7 mouse cellular contexts compared by ENCODE assay signal in the genomic region with DNA sequence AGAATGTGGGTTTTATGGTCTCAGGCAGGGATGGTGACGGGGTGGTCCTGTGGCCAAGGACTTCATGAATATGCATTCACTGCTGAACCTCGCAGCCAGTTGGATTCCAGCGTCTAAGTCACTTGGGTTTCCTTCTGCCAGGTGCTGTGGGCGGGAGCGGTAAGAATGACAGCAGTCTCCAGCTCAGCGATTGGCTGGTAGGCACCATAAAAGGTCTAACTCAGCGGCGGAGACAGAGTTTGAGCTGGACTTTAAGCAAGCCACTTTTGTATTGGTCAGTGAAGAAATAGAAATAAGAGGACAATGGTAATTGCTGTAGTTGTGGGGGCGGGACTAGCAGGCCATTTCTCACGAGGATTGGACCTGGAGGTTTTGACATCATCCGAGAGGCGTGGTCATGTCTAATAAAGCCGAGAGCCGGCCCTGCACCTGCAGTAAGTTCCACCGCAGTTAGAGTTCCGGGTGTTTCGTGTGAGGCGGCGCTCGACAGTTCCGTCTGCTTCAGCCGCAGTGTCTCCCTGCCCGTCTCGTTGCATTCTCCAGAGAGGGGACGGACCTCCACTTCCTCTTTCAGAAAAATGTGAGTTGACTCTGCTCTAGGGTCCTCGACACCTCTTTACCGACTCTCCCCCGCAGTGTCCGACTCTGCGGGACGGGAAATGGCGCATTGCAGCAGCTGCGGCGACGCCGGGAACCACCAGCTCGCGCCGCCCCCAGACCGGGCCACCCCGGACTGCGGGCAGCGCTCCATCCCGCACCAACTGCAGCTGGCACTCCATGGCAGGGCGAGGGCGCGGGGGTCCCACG. TPM values are rescaled to one million over a fixed set of nuclear protein-coding genes. Genes with fewer than 3 reads are reported as not detected.
A peak's percentile ranks its signal among the peaks of the same experiment; 100 is the strongest.
DNase-seq lines count a peak whose midpoint lies in the region; ATAC-seq lines count a peak whose summit lies in the region.

A gene (plus strand): TSS at position 404 of the 807 bp plus-strand sequence.

- ATAC-seq in embryonic facial prominence, embryonic 12.5 days (ENCODE audit: insufficient number of reproducible peaks, insufficient read depth, low FRiP score, low TSS enrichment) = peak; percentile 91
- ATAC-seq in limb, embryonic 11.5 days (ENCODE audit: insufficient number of reproducible peaks, low FRiP score, low TSS enrichment, low read depth) = peak; percentile 95
- ATAC-seq in midbrain, embryonic 14.5 days (ENCODE audit: low FRiP score, low TSS enrichment) = peak; percentile 96

- H3K27me3 ChIP-seq in embryonic facial prominence, embryonic 12.5 days = peaks cover 12% of the 10 kb centered on the region
- 0 out of 2 replicates have a peak, but pooled peaks cover 3% of the 10 kb centered on the region for H3K27me3 ChIP-seq in limb, embryonic 11.5 days (ENCODE audit: control insufficient read depth, insufficient read depth, low read length)
- peaks cover 4% of the 10 kb centered on the region; the same call in 1 of the 2 replicates for H3K27me3 ChIP-seq in midbrain, embryonic 14.5 days (ENCODE audit: control insufficient read depth, insufficient read depth, low read length)

- DNase-seq in adrenal gland, postnatal 25 days = peak; percentile 91
- DNase-seq in heart, adult 11 months = peak; percentile 100
- DNase-seq in kidney, adult 18-20 months = peak; percentile 97
- DNase-seq in limb, embryonic 11.5 days (ENCODE audit: low spot score) = peak; percentile 91
- peak; percentile 98 for DNase-seq in midbrain, embryonic 14.5 days
- DNase-seq in spleen, adult 18-20 months = peak; percentile 91 to 93

- peak within 1 kb of the TSS; percentile 69 for H3K4me3 ChIP-seq in embryonic facial prominence, embryonic 12.5 days
- H3K4me3 ChIP-seq in limb, embryonic 11.5 days (ENCODE audit: low read depth, low read length) = peak within 1 kb of the TSS; percentile 75
- H3K4me3 ChIP-seq in midbrain, embryonic 14.5 days (replicated peaks; ENCODE audit: low read depth, low read length) = peak within 1 kb of the TSS; percentile 74

- H3K4me1 ChIP-seq in embryonic facial prominence, embryonic 12.5 days = peaks cover 6% of the 10 kb centered on the region; the same call in 1 of the 2 replicates
- no peaks in the 10 kb centered on the region for H3K4me1 ChIP-seq in limb, embryonic 11.5 days (ENCODE audit: control insufficient read depth, insufficient read depth, low read length)
- H3K4me1 ChIP-seq in midbrain, embryonic 14.5 days (ENCODE audit: control insufficient read depth, insufficient read depth, low read length) = peaks cover 8% of the 10 kb centered on the region

- peak within 1 kb of the TSS; percentile 96 for H3K4me2 ChIP-seq in embryonic facial prominence, embryonic 12.5 days (replicated peaks)
- H3K4me2 ChIP-seq in limb, embryonic 11.5 days (ENCODE audit: low read depth, severe bottlenecking) = peak within 1 kb of the TSS; percentile 93
- peak within 1 kb of the TSS; percentile 95 for H3K4me2 ChIP-seq in midbrain, embryonic 14.5 days (ENCODE audit: low read length)

- H3K9ac ChIP-seq in embryonic facial prominence, embryonic 12.5 days = peak within 1 kb of the TSS; percentile 64
- peak within 1 kb of the TSS; percentile 82 for H3K9ac ChIP-seq in limb, embryonic 11.5 days (ENCODE audit: low read length)
- peak within 1 kb of the TSS; percentile 73 for H3K9ac ChIP-seq in midbrain, embryonic 14.5 days (replicated peaks; ENCODE audit: low read length)

- 0 out of 2 replicates have a peak within 1 kb of the TSS, but pooled peaks have one; percentile 17 for H3K27ac ChIP-seq in embryonic facial prominence, embryonic 12.5 days
- H3K27ac ChIP-seq in limb, embryonic 11.5 days (replicated peaks; ENCODE audit: low read depth, low read length) = no peak within 1 kb of the TSS
- peak within 1 kb of the TSS; percentile 74 for H3K27ac ChIP-seq in midbrain, embryonic 14.5 days (replicated peaks; ENCODE audit: low read depth, low read length)

- H3K9me3 ChIP-seq in embryonic facial prominence, embryonic 12.5 days = no peaks in the 10 kb centered on the region
- H3K9me3 ChIP-seq in limb, embryonic 11.5 days (ENCODE audit: control insufficient read depth, low read length) = no peaks in the 10 kb centered on the region
- H3K9me3 ChIP-seq in midbrain, embryonic 14.5 days (ENCODE audit: control insufficient read depth, low read length) = no peaks in the 10 kb centered on the region

- no peaks in the 10 kb centered on the region for H3K36me3 ChIP-seq in embryonic facial prominence, embryonic 12.5 days
- H3K36me3 ChIP-seq in limb, embryonic 11.5 days (ENCODE audit: control insufficient read depth, insufficient read depth, low read length) = no peaks in the 10 kb centered on the region
- H3K36me3 ChIP-seq in midbrain, embryonic 14.5 days (ENCODE audit: control insufficient read depth, insufficient read depth, low read length) = 0 out of 2 replicates have a peak, but pooled peaks cover 2% of the 10 kb centered on the region

- WGBS in embryonic facial prominence, embryonic 12.5 days = under 1% methylated on average over 48 of the region's 48 CpGs
- under 1% methylated on average over 48 of the region's 48 CpGs for WGBS in limb, embryonic 11.5 days
- under 1% methylated on average over 48 of the region's 48 CpGs for WGBS in midbrain, embryonic 14.5 days

RNA-seq across cellular contexts. Expression of the gene that starts here (rescaled TPM):
- 81.4 and 102 TPM in 2 replicates for total RNA-seq in adrenal gland, postnatal 25 days (2021)
- polyA plus RNA-seq in embryonic facial prominence, embryonic 12.5 days (2016; fragmentation: Nextera tagmentation; extraction: Ambion mirVana) = 4.9 and 5.1 TPM in 2 replicates
- 2.3 and 2.6 TPM in 2 replicates for polyA plus RNA-seq in limb, embryonic 11.5 days (2014; fragmentation: Nextera tagmentation; extraction: Ambion mirVana)
- polyA plus RNA-seq in midbrain, embryonic 14.5 days (2014; fragmentation: Nextera tagmentation; extraction: Ambion mirVana) = 5.5 and 10.6 TPM in 2 replicates
